Comparison of ENCODE assay signal across 9 mouse cellular contexts in genomic region chr6:88483111-88483510, GRCm38 (mm10). TPM values are rescaled to one million over a fixed set of nuclear protein-coding genes. Genes with fewer than 3 reads are reported as not detected.
DNase-seq lines count a peak whose midpoint lies in the region; ATAC-seq lines count a peak whose summit lies in the region.
"Had no signal": no experiment of that assay in that cellular context is flagged by ENCODE, and none has a peak within 500 bp of the region (broad histone marks: within the 10 kb centered on the region; RNA-seq: fewer than 3 reads in every experiment).

No protein-coding gene starts in this region.

- H3K4me3 ChIP-seq in heart, embryonic 16.5 days (ENCODE audit: low read length), result no peak overlapping the region
- H3K4me3 ChIP-seq: layer of hippocampus, adult 2 months had no signal

- intact Hi-C loops in left cerebral cortex, postnatal 4 days (cut with DNase I), result no loop called here

- no peak overlapping the region for H3K9ac ChIP-seq in heart, embryonic 16.5 days (ENCODE audit: low read length)

- no peaks in the 10 kb centered on the region for H3K9me3 ChIP-seq in heart, embryonic 16.5 days (replicated peaks; ENCODE audit: control insufficient read depth, low read length)

- no peaks in the 10 kb centered on the region for H3K27me3 ChIP-seq in heart, embryonic 16.5 days (ENCODE audit: control insufficient read depth, insufficient read depth, low read length)

- H3K4me1 ChIP-seq in heart, embryonic 16.5 days (ENCODE audit: control insufficient read depth, insufficient read depth, low read length), result peaks cover 16% of the 10 kb centered on the region

- no peak overlapping the region for H3K27ac ChIP-seq in heart, embryonic 16.5 days (ENCODE audit: low read length)
- H3K27ac ChIP-seq: layer of hippocampus, adult 2 months had no signal

- peak; percentile 45; the same call in 1 of the 2 replicates for ATAC-seq in heart, embryonic 16.5 days (replicated peaks; ENCODE audit: extremely low read depth, insufficient read depth, low FRiP score)

- peak; percentile 31 for DNase-seq in adrenal gland, adult 2 months
- no peak for DNase-seq in adrenal gland, postnatal 10 days
- DNase-seq in left cerebral cortex, postnatal 4 days, result peak; percentile 45
- no peak for DNase-seq in left cerebral cortex, adult 18-20 months (ENCODE audit: low spot score in 2 of 2)
- DNase-seq in lung, postnatal 36 days, result peak; percentile 70
- no peak for DNase-seq in layer of hippocampus, adult 9-10 months (ENCODE audit: low spot score)
- no peak for DNase-seq in spleen, postnatal 14 days (ENCODE audit: low spot score in 2 of 2)

- H3K4me2 ChIP-seq in heart, embryonic 16.5 days (ENCODE audit: low read depth, low read length), result no peak overlapping the region

- 50% methylated on average over 7 of the region's 7 CpGs for WGBS in heart, embryonic 16.5 days

- H3K36me3 ChIP-seq in heart, embryonic 16.5 days (ENCODE audit: control insufficient read depth, insufficient read depth), result peaks cover 28% of the 10 kb centered on the region

RNA-seq across cellular contexts. Expression of gene Ruvbl1, which starts 17.9 kb away (rescaled TPM):
- 10 to 100 TPM; 29.8 to 33.1 TPM for total RNA-seq in adrenal gland, adult 2 months (2021)
- 14.7 and 19.4 TPM in 2 replicates for polyA plus RNA-seq in adrenal gland, adult 2 months (2012; rRNA removed)
- total RNA-seq in adrenal gland, postnatal 10 days (2021), result 10 to 100 TPM; 31.4 to 34.8 TPM
- 10 to 100 TPM; 41.2 to 46.3 TPM for total RNA-seq in left cerebral cortex, postnatal 4 days (2021)
- 10 to 100 TPM; 42.1 to 44.0 TPM for total RNA-seq in left cerebral cortex, adult 18-20 months (2021)
- 80.8 and 90.5 TPM in 2 replicates for polyA plus RNA-seq in heart, embryonic 16.5 days (2015; fragmentation: Nextera tagmentation; extraction: Ambion mirVana)

RNA-seq across cellular contexts. Expression of gene Sec61a1, which starts 35.6 kb away (rescaled TPM):
- total RNA-seq in adrenal gland, adult 2 months (2021), result 100 to 1,000 TPM; 162 to 201 TPM
- polyA plus RNA-seq in adrenal gland, adult 2 months (2012; rRNA removed), result 226 and 328 TPM in 2 replicates
- total RNA-seq in adrenal gland, postnatal 10 days (2021), result 100 to 1,000 TPM; 150 to 180 TPM
- total RNA-seq in left cerebral cortex, postnatal 4 days (2021), result 100 to 1,000 TPM; 130 to 133 TPM
- total RNA-seq in left cerebral cortex, adult 18-20 months (2021), result 10 to 100 TPM; 71.6 to 79.5 TPM
- polyA plus RNA-seq in heart, embryonic 16.5 days (2015; fragmentation: Nextera tagmentation; extraction: Ambion mirVana), result 151 and 171 TPM in 2 replicates

RNA-seq across cellular contexts. Expression of gene Eefsec, which starts 36.8 kb away (rescaled TPM):
- 10 to 100 TPM; 15.4 to 17.2 TPM for total RNA-seq in adrenal gland, adult 2 months (2021)
- polyA plus RNA-seq in adrenal gland, adult 2 months (2012; rRNA removed), result 18.0 and 22.4 TPM in 2 replicates
- 10 to 100 TPM; 14.8 to 18.0 TPM for total RNA-seq in adrenal gland, postnatal 10 days (2021)
- total RNA-seq in left cerebral cortex, postnatal 4 days (2021), result 10 to 100 TPM; 23.3 to 24.0 TPM
- total RNA-seq in left cerebral cortex, adult 18-20 months (2021), result 10 to 100 TPM; 21.5 to 22.9 TPM
- 17.7 and 19.8 TPM in 2 replicates for polyA plus RNA-seq in heart, embryonic 16.5 days (2015; fragmentation: Nextera tagmentation; extraction: Ambion mirVana)

Comparison
In these comparisons a context has a peak if more than half of its experiments do, and no peak if none do; other contexts are left out.
1. DNase-seq: peak in adrenal gland, adult 2 months (single experiment), left cerebral cortex, postnatal 4 days (single experiment) and lung, postnatal 36 days (single experiment); none in adrenal gland, postnatal 10 days (single experiment), left cerebral cortex, adult 18-20 months (0 of 2), layer of hippocampus, adult 9-10 months (single experiment) and spleen, postnatal 14 days (0 of 2).